Mouse (Mus musculus) kidney, postnatal 25 days (tissue): Measurements from ENCODE around the gene Zfp1.

ENCODE experiments used
- DNase-seq, 2 experiments: peaks; one replicate each; pipeline ENCODE4 v3.0.0; 2021; ENCODE audit warnings: mixed read lengths in 2 of 2

Zfp1 gene

GRCm38 (mm10) chr8:111625694-111626527 is 17.3 kb upstream of the Zfp1 start:
- peak; percentile 75 to 82 for DNase-seq

GRCm38 (mm10) chr8:111626528-111626820 is 16.7 kb upstream of the Zfp1 start:
- no peak for DNase-seq

DNA sequence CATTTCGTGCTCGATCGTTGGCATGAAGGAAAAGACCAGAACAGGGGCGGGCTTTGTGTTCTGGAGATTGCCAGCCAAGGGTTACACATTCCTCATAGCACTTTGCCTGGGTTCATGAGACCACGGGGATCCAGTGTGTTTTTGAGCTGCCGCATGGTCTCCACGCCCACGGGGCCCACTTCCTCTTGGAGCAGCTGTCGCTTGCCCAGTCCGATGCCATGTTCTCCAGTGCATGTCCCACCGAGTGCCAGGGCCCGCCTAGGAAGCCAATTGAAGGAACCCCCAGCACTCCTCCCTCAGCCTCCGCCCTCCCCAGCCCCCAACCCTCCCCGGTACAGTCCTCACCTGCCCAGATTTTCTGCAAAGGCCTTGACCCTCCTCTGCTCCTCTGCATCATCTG is 16.3 kb upstream of the Zfp1 start:
- DNase-seq, result no peak

DNA sequence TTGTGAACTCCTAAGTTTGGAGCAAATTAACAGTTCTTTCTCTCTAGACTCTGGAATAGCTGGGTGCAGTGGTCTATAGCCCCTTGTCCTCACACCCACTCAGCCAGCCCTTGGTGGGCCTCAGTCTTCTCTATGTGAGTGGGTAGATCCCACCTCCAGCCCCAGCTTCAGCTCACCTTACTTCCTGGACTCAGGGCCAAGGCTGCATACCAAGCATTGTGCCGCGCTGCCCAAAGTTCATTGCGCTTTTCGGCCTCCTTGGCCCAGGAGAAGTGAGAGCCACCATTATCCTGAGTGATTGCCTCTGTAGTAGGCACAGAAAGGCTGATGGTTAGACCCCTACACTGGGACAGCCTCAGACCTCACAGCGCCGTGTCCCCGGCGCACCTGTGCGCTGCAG is 15.3 kb upstream of the Zfp1 start:
- no peak for DNase-seq

DNA sequence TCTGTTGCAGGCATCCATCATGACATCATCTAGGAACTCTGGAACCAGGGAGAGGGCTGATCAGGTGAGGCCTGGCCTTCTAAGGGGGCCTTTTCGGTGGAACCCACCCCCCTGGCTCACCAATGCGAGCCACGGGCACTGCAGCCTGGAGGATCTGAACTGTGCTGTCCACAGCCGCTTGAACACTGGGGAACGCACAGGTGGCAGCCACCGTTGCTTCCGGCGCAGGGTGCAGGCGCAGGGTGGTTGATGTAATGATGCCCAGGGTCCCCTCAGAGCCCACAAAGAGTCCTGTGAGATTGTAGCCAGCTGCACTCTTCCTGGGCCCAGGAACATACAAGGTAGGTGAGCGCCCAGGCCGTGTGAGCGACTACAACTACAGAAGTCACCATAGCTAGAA is 14.8 kb upstream of the Zfp1 start:
- no peak for DNase-seq

GRCm38 (mm10) chr8:111628894-111629501 is 14.2 kb upstream of the Zfp1 start:
- no peak for DNase-seq

- DNase-seq, result peak; percentile 81 to 90
Observed at GRCm38 (mm10) chr8:111630105-111630521, 13.1 kb upstream of the Zfp1 start, which contains the start of gene Ldhd. Gene Ldhd, minus strand, starts transcription at chr8:111630374.

GRCm38 (mm10) chr8:111631589-111631988 is 11.6 kb upstream of the Zfp1 start:
- DNase-seq, result no peak

DNA sequence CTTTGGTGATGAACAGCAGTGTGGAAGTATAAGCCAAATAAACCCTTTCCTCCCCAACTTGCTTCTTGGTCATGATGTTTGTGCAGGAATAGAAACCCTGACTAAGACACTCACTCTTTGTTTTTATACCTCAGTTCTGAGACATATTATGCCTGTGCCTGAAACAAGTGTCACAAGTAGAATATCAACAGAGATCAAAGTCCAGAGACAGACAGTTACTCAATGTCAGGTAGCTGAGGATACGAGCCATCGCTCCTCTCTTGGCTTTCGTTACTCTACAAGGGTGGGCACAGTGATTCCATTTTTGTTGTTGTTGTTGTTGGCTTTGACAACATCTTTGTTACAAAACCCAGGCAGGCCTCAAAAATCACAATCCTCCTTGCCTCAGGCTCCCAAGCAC is 10.2 kb upstream of the Zfp1 start:
- no peak for DNase-seq

GRCm38 (mm10) chr8:111638086-111638485 is 5.1 kb upstream of the Zfp1 start:
- DNase-seq, result no peak

GRCm38 (mm10) chr8:111641064-111641463 is 2.1 kb upstream of the Zfp1 start:
- no peak for DNase-seq

- DNase-seq, result peak; percentile 48 to 66
Observed at GRCm38 (mm10) chr8:111642496-111642895, 705 bp upstream of the Zfp1 start.

GRCm38 (mm10) chr8:111642939-111643263 is 300 bp upstream of the Zfp1 start:
- no peak for DNase-seq

DNA sequence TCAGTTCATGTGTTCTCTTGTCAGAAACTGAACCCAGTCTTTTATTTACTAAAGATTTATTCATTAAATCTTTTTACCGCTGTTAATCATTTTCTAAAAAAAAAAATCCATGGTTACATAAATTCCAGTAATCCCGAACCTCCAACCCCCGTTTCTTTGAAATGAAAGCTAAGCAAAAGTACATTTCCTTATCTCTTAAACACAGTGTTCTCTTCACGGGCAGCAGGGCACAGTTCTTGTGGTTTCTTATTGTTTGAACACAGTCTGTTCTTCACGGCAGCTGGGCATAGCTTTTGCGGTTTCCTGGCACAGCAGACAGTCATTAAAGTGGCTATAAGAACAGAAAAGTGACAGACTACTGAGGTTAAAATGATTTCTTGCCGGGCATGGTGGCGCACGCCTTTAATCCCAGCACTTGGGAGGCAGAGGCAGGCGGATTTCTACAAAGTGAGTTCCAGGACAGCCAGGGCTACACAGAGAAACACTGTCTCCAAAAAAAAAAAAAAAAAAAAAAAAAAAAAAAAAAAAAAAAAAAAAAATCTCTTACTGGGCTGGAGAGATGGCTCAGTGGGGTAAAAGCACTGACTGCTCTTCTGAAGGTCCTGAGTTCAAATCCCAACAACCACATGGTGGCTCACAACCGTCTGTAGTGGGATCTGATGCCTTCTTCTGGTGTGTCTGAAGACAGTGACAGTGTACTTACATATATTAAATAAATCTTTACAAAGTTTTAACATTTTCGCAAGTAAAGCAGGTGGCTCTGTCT is 1.3 kb downstream of the Zfp1 start:
- DNase-seq, result peak; percentile 28 to 71

GRCm38 (mm10) chr8:111645715-111646114 is 2.5 kb downstream of the Zfp1 start:
- DNase-seq, result no peak

DNA sequence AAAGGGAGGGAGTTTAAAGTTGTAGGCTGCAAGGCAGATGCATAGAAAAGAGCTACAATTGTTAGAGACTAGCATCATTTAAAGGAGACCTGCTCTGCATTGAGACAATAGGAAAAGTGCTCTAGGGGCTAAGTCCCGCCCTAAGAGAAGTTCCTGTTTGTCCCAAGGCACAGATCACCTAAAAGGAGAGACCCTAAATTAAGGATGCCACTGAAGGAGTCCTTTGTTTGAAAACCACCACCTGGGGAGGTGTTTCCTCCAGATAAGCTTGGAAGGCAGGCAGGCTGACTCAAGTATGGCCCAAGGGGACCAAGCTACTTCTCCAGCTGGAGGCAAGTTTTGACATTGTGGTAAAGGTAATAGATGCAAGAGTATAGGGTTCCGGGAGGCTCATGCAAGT is 5.6 kb downstream of the Zfp1 start:
- no peak for DNase-seq

- DNase-seq, result no peak
Observed at GRCm38 (mm10) chr8:111650651-111651050, 7.5 kb downstream of the Zfp1 start.

DNA sequence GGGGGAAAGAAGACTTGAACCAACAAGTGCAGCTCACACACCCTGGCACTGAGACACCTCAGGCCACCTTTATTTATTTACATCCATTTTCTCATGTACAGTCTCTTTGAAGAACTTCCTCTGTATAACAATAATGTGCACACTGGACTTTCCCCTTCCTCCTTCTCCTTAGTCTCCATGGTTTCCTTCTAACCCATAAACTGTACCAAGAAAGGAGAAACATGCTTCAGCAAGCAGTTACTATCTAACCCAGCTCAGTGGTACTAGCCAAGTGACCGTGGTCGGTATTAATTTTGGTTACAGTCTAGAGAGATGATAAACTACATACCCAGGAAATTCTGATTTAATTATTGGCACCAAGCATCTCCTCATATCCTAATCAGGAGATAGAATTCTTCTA is 10.3 kb downstream of the Zfp1 start:
- no peak for DNase-seq

DNA sequence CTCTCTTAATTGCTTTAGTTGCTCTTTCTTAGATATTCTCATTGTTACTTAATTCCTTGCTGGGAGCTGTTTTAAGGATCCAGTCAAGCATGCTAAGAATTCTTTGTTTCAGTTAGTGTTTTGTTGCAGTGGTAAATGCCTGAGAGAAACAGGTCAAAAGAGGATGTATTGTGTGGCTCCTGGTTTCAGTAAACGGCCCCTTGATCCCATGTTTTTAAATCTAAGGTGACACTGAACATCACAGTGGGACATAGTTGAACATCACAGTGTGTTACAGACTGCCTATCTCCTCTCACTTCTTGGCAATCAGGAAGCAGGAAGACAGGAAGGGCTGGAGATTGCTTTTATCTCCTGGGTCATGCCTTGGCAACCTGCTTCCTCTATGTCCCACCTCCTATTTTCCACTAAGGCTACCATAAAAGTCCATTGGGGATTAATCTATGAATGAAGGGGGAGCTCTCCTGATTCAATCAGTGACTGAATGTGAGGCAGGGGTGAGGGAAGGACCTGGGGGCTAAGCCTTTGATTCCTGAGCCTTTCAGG is 14.2 kb downstream of the Zfp1 start:
- DNase-seq, result no peak

DNA sequence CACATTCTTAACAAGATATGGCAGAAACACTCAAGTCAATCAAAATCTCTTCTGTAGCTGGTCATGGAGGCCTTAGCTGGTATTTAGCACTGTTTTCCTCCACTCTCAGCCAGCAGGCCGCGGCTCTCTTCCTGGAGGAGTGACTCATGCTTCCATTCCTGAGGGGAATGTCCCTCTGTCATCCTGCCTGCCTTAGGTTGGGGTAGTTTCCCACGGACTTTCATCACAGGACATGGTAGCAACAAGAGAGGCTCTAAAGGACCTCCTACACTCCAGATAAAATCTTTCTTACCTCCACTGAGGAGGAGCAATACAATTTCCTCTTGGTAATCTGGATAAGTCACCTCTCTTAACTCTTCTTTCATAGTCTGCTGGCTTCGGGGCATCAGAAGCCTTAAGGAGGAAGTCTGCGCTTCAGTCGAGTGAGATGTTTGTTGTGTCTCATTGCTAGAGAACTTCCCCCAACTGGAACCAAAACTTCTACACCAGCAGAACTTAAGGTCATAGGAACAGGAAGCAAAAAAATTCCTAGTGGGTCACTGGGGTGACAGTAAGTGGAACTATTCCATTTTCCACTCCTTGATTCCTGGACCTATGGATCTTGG is 15.7 kb downstream of the Zfp1 start:
- DNase-seq, result no peak

DNA sequence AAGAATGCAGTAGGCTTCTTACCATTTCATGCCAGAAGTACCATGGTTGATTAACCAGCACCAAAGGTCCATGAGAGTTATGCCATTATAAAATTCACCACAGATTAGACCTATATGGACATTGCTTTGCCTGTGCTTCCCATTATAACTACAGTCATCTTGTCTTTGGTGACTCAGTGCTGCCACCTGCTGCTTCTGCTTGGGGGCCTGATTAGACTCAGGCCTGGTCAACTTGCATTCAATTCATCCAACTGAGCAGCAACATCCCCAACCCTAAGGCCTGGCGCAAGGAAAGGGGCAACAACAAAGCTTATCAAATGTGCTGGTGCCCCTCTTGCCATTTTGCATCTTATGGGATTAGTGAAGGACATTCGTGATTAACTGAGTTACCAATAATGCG is 19.3 kb downstream of the Zfp1 start:
- peak; percentile 87 to 94 for DNase-seq

DNA sequence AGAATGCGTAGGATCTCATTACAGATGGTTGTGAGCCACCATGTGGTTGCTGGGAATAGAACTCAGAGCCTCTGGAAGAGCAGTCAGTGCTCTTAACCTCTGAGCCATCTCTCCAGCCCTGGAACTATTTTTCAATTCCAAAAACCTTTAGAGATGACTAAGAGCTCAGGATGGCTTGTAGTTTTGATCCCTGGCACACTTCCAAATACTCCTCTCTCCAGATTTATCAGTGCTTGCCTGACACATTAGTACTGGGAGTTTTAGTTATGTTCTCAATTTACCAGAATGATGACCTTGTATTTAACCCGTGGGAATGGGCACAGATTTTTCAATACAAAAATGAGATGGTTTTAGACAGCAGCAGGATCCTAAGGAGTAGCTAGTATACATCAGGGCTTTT is 23.6 kb downstream of the Zfp1 start:
- no peak for DNase-seq

DNA sequence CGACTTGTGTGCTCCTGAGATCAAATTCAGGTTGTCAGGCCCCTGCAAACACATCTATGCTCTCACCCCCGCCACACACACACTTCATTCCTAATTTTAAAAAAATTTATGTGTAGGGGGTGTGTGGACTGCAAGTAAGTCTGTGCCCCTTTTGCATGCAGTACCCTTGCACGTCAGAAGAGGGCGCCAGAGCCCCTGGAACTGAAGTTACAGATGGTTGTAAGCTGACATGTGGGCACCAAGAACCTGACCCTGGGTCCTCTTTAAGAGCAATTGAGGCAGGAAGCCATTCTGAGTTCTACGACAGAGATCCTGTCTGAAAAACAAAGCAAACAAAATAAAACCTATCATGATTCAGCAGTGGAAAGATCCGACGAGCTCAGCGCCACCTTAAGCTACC is 33.0 kb downstream of the Zfp1 start:
- no peak for DNase-seq
